Mouse (Mus musculus) ES-E14 (cell line): ENCODE results near the gene Ncapd3.

Source experiments
- CHD2 ChIP-seq: IDR thresholded peaks from 2 replicates; pipeline ENCODE4 v1.6.1; 2014; ENCODE audit warnings: mild to moderate bottlenecking, low read depth, low read length, inconsistent platforms
- HCFC1 ChIP-seq: IDR thresholded peaks from 2 replicates; pipeline ENCODE4 v1.6.1; 2012; ENCODE audit warnings: low read length, inconsistent platforms, borderline replicate concordance; ENCODE audit not compliant: insufficient read depth
- ZC3H11A ChIP-seq: IDR thresholded peaks from 2 replicates; pipeline ENCODE4 v1.6.1; 2012; ENCODE audit warnings: low read depth, mild to moderate bottlenecking, inconsistent platforms, low read length, borderline replicate concordance

DNA sequence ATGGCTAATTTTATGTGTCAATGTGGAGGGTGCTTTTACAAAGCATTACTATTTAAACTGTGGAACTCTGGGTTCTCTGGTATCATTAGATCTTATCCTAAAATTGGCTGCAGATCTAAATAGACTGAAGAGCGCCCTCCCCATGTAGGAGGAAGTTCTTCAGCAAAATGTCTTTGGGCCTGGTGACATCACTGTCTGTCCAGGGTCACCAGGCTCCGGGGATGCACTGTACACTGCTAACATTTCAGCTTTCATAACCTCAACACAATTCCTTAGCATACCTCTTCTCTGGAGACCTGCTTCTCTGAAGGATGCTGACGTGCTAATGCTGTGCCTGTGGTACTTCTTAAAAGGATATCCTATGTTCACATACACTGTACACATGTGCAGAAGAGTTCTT, 81.8 kb downstream of the Ncapd3 start:
- no peak for TF ChIP-seq ZC3H11A
- TF ChIP-seq HCFC1: no peak
- TF ChIP-seq CHD2: no peak
